Mouse (Mus musculus) forebrain, embryonic 13.5 days (tissue): ENCODE data around the gene Mov10. TPM values are rescaled to one million over a fixed set of nuclear protein-coding genes. Genes with fewer than 3 reads are reported as not detected.
"Not testable (repeated sequence)": the region's sequence is repeated elsewhere in the genome, so short reads cannot be mapped to it uniquely, and the experiment has no call there.

ENCODE experiments used
- ATAC-seq: fragments of 200-750 bp; cut with Nextera tagmentation; 2 replicates; pipeline ENCODE4 v1.8.0; 2017
- H3K27ac ChIP-seq: fragments of 300-500 bp; sonication (generic); 2 replicates; pipeline ENCODE4 v1.5.1; 2015; ENCODE audit warnings: inconsistent platforms, mild to moderate bottlenecking, moderate library complexity
- H3K27me3 ChIP-seq: fragments of 300-500 bp; sonication (generic); 2 replicates; pipeline ENCODE4 v1.6.1; 2015; ENCODE audit warnings: mild to moderate bottlenecking, inconsistent platforms
- H3K36me3 ChIP-seq: fragments of 300-500 bp; sonication (generic); 2 replicates; pipeline ENCODE4 v1.6.1; 2015; ENCODE audit warnings: mild to moderate bottlenecking, inconsistent platforms; ENCODE audit not compliant: poor library complexity, severe bottlenecking
- H3K4me1 ChIP-seq: fragments of 300-500 bp; sonication (generic); 2 replicates; pipeline ENCODE4 v1.6.1; 2015; ENCODE audit warnings: inconsistent platforms
- H3K4me2 ChIP-seq: fragments of 300-500 bp; sonication (generic); 2 replicates; pipeline ENCODE4 v1.6.1; 2015; ENCODE audit warnings: inconsistent platforms, mild to moderate bottlenecking, moderate library complexity
- H3K4me3 ChIP-seq: fragments of 300-500 bp; sonication (generic); 2 replicates; pipeline ENCODE4 v1.5.1; 2015; ENCODE audit warnings: mild to moderate bottlenecking, inconsistent platforms
- H3K9ac ChIP-seq: fragments of 300-500 bp; sonication (generic); 2 replicates; pipeline ENCODE4 v1.6.1; 2015; ENCODE audit warnings: mild to moderate bottlenecking, inconsistent platforms
- H3K9me3 ChIP-seq: fragments of 300-500 bp; sonication (generic); replicated peaks from 2 replicates; pipeline ENCODE4 v1.6.1; 2016; ENCODE audit warnings: inconsistent platforms
- WGBS: fragments of 180-500 bp; shearing (Covaris S2); methylation state at CpG from one replicate; pipeline ENCODE4 v1.1.7; 2015; 5-methylcytosine and 5-hydroxymethylcytosine counted together
- polyA plus RNA-seq: library from polyadenylated mRNA; unstranded; fragments of >200 nt; fragmentation: Nextera tagmentation; extraction: Ambion mirVana; gene quantifications from 2 replicates; pipeline ENCODE4 v1.2.1, GENCODE M21; 2015

The Mov10 gene
- 7.2 and 10.5 TPM in 2 replicates for polyA plus RNA-seq

DNA sequence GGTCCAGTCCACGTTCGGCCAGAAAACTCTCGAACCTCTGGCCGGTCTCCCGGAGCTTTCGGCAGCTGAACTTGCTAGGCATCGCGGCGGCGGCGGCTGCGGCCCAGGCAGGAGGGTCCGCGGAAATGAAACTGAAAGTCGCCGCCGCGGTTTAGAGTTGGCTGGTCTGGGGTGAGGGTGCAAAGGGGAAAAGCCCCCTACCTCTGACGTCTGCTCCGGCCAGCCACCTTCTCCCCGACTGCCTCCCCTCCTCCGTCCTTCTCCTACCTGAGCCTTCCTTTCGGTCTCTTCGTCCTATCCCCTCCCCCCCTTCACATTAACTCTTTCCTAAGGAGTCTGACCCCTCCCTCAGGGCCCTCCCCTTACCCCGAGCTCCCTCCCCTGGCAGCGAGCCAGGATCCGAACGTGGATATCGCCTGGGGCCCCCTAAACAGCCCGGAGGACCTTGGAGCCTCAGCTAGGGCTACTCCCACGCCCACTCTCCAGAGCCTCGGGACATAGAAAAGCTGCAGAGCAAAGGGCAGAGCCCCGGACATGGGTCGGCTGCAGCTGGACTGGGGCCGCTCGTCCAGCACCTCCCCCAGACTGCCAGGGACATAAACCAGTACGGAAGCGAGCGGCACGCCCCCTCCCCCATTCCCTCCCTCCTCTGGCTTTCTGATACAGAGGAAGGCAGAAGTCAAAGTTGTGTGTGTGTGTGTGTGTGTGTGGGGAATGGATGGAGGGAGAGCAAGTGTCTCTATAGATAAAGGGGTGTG is at the start of gene Mov10:
Mov10 (minus strand) TSS at position 573 of the 758 bp plus-strand sequence.
- peaks cover 14% of the 10 kb centered on the region for H3K36me3 ChIP-seq
- peak within 1 kb of the TSS; percentile 98 for H3K4me2 ChIP-seq
- H3K27me3 ChIP-seq: no peaks in the 10 kb centered on the region
- H3K9me3 ChIP-seq: no peaks in the 10 kb centered on the region
- peaks cover 18% of the 10 kb centered on the region for H3K4me1 ChIP-seq
- H3K27ac ChIP-seq: peak within 1 kb of the TSS; percentile 40; the same call in 1 of the 2 replicates
- peak within 1 kb of the TSS; percentile 89 for H3K9ac ChIP-seq
- peak within 1 kb of the TSS; percentile 77 for H3K4me3 ChIP-seq
- under 1% methylated on average over 37 of the region's 40 CpGs for WGBS
- ATAC-seq: peak; percentile 82

DNA sequence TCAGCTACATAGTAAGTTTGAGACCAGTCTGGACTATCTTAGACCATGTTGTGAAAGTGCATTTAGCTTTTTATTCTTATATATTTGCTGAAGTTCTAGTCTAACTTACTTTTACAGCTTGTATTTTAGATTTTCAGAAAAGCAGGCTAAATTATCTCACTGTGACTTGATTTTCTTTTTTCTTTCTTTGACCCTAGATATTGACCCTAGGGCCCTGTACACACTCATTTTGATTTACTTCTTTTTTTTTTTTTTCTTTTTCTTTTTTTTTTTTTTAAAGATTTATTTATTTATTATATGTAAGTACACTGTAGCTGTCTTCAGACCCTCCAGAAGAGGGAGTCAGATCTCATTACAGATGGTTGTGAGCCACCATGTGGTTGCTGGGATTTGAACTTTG is 48.3 kb upstream of the Mov10 start:
- H3K9ac ChIP-seq, H3K27me3 ChIP-seq, H3K27ac ChIP-seq, ATAC-seq, H3K9me3 ChIP-seq: not testable (repeated sequence)
- Histone ChIP-seq H3K4me1 (peaks cover 31% of the 10 kb centered on the region), H3K4me3 (peak overlapping the region; percentile 72; the same call in 1 of the 2 replicates), H3K4me2 (peak overlapping the region; percentile 86; the same call in 1 of the 2 replicates), H3K36me3 (peaks cover 21% of the 10 kb centered on the region)

- 1% methylated on average over 12 of the region's 12 CpGs for WGBS
- Histone ChIP-seq H3K27ac (peak overlapping the region; percentile 93), H3K9me3 (no peaks in the 10 kb centered on the region), H3K4me1 (peaks cover 39% of the 10 kb centered on the region), H3K4me2 (peak overlapping the region; percentile 86), H3K4me3 (peak overlapping the region; percentile 72), H3K9ac (peak overlapping the region; percentile 86), H3K27me3 (no peaks in the 10 kb centered on the region), H3K36me3 (peaks cover 8% of the 10 kb centered on the region)
- peak; percentile 16; the same call in 1 of the 2 replicates for ATAC-seq
Measured at GRCm38 (mm10) chr3:104865341-104865788, 47.0 kb upstream of the Mov10 start.

DNA sequence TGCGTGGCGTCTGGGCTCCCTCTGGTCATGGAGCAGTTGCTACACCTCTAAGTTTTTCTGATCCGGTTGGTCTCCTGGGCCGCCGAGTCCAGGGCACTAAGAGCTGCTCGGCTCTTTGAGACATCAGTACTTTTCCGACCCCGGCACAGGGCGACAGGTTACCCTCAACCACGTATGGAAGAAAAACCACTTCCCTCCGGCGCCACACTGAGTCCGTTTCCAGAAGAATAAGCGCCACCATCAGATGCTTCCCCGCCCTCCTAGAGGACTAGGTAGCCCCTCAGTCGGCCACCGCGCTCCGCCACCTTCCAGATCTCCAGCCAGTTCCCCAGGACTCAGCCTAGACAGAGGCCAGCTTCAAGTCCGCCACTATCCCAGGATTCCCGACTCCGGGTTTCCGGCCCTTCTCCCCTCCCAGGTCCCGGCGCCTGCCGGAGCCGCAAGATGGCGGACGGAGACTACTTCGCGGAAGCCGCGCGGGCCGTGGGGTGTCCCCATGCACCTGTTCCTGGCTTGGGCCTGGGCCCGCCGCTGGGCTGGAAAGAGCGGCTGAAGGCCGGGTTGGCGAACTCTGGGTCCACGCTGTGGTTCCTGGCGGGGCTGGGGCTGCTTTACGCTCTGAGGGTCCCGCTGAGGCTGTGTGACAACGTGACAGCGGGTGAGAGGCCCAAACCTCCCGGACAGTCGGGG is 46.4 kb upstream of the Mov10 start:
- Histone ChIP-seq H3K9ac (peak overlapping the region; percentile 86), H3K4me1 (peaks cover 39% of the 10 kb centered on the region), H3K4me2 (peak overlapping the region; percentile 86), H3K27me3 (no peaks in the 10 kb centered on the region), H3K36me3 (peaks cover 6% of the 10 kb centered on the region; the same call in 1 of the 2 replicates), H3K4me3 (peak overlapping the region; percentile 72), H3K27ac (peak overlapping the region; percentile 93), H3K9me3 (no peaks in the 10 kb centered on the region)
- WGBS: under 1% methylated on average over 44 of the region's 48 CpGs
- ATAC-seq: peak; percentile 92

DNA sequence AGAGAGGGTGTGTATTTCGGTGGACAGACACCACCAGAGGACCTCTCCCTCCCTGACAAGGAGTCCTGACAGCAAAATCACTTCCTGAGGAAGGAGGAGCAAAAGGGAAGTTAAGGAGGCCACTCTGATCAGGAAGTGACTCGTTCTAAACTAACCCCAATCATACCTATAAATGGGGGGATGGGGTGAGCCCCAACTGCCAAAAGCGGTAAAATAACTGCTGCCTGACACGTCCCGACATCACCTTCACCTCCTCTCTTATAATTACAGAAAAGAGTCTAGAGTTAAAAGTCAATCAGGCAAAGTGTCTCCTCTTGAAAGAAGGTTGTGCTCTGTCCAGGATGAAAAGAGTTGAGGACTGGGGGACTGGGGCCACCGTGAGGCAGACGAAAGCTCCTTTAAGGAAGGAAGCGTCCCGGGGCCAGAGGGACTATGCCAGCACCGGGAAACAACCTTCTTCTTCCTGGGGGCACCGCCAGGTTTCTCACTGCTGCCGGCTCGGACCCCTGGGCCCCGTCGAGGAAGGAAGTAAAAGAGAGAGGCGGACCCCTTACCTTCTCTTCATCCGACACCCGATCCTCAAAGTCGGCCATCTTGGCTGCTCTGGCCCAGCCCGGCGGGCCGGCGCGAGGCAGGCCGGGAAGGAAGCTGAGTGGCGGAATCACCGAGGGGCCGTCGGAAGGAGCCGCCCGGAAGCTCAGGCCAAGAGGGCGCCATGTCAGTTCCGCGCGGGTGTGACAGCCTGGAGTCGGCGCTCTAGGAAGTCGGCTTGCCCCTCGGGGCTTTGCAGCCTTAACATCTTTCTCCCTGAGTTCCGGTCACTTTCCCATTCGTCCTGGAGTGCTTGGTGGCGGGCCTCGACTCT is 45.7 kb upstream of the Mov10 start, which contains the start of the genes St7l and Capza1:
St7l (plus strand) TSS at position 220 of the 865 bp plus-strand sequence.
Capza1 (minus strand) TSS at position 720 of the 865 bp plus-strand sequence.
- peak within 1 kb of the TSS; percentile 72 for H3K4me3 ChIP-seq
- H3K36me3 ChIP-seq: peaks cover 6% of the 10 kb centered on the region; the same call in 1 of the 2 replicates
- WGBS: 0% methylated on average over 40 of the region's 43 CpGs
- ATAC-seq: peak; percentile 98
- H3K4me1 ChIP-seq: peaks cover 39% of the 10 kb centered on the region
- H3K27ac ChIP-seq: peak within 1 kb of the TSS; percentile 93
- peak within 1 kb of the TSS; percentile 86 for H3K9ac ChIP-seq
- no peaks in the 10 kb centered on the region for H3K9me3 ChIP-seq
- no peaks in the 10 kb centered on the region for H3K27me3 ChIP-seq
- peak within 1 kb of the TSS; percentile 86 for H3K4me2 ChIP-seq

DNA sequence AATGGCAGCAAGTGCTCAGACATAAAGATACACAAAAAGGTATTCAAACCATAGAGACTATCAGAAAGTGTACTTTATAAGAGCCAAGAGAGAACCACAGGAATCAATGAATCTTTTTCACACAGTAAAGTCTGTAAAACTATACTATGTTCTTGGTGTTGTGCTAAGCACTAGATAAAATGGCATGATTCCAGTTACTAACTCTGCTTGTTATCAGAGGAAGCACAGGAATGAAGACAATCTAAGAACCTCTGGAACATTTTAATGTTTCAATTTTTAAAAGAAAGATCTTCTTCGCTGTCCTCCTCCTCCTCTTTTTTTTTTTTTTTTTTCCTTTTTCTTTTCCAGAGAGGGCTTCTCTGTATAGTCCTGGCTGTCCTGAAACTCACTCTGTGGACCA is 40.2 kb upstream of the Mov10 start:
- H3K4me2 ChIP-seq: no peak overlapping the region
- H3K27ac ChIP-seq: no peak overlapping the region
- no peak overlapping the region for H3K9ac ChIP-seq
- H3K4me1 ChIP-seq: peaks cover 26% of the 10 kb centered on the region
- H3K9me3 ChIP-seq: no peaks in the 10 kb centered on the region
- H3K27me3 ChIP-seq: no peaks in the 10 kb centered on the region
- no peak for ATAC-seq
- 100% methylated on average over 1 of the region's 1 CpGs for WGBS
- H3K4me3 ChIP-seq: no peak overlapping the region
- peaks cover 25% of the 10 kb centered on the region for H3K36me3 ChIP-seq

GRCm38 (mm10) chr3:104856106-104856505 is 37.7 kb upstream of the Mov10 start:
- H3K9ac ChIP-seq: no peak overlapping the region
- no peaks in the 10 kb centered on the region for H3K9me3 ChIP-seq
- H3K27me3 ChIP-seq: no peaks in the 10 kb centered on the region
- no peak overlapping the region for H3K27ac ChIP-seq
- H3K36me3 ChIP-seq: peaks cover 25% of the 10 kb centered on the region
- H3K4me1 ChIP-seq: peaks cover 2% of the 10 kb centered on the region
- WGBS: 90% methylated on average over 1 of the region's 1 CpGs
- no peak overlapping the region for H3K4me2 ChIP-seq
- H3K4me3 ChIP-seq: no peak overlapping the region
- no peak for ATAC-seq

- Histone ChIP-seq H3K9ac (no peak overlapping the region), H3K4me3 (no peak overlapping the region), H3K4me1 (no peaks in the 10 kb centered on the region), H3K36me3 (peaks cover 26% of the 10 kb centered on the region), H3K4me2 (no peak overlapping the region), H3K9me3 (no peaks in the 10 kb centered on the region), H3K27ac (no peak overlapping the region), H3K27me3 (no peaks in the 10 kb centered on the region)
- ATAC-seq: no peak
Measured at GRCm38 (mm10) chr3:104854866-104855265, 36.5 kb upstream of the Mov10 start.

DNA sequence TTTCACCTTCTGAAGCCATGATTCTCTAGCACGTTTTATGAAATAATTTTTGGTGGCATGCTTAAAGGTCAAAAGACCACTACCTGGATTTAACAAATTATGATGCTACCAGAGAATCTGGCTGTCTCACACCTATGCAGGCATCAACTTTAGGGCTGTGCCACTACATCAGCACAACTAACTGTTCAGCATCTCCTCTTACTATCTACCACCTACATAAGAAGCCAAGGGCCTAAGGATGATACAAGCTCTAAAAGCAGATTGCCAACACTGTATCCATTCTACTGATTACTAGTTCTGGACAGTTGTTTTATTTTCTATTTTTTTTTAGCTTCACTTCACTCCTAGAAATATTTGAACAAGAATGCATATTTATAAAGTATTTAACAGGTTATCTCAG is 36.1 kb upstream of the Mov10 start:
- H3K27ac ChIP-seq: no peak overlapping the region
- ATAC-seq: no peak
- no peaks in the 10 kb centered on the region for H3K4me1 ChIP-seq
- no peaks in the 10 kb centered on the region for H3K9me3 ChIP-seq
- peaks cover 28% of the 10 kb centered on the region for H3K36me3 ChIP-seq
- WGBS: 94% methylated on average over 1 of the region's 1 CpGs
- H3K9ac ChIP-seq: no peak overlapping the region
- no peaks in the 10 kb centered on the region for H3K27me3 ChIP-seq
- no peak overlapping the region for H3K4me3 ChIP-seq
- no peak overlapping the region for H3K4me2 ChIP-seq

GRCm38 (mm10) chr3:104846601-104847000 is 28.2 kb upstream of the Mov10 start:
- Histone ChIP-seq H3K9me3 (no peaks in the 10 kb centered on the region), H3K4me2 (no peak overlapping the region), H3K36me3 (peaks cover 49% of the 10 kb centered on the region), H3K4me1 (no peaks in the 10 kb centered on the region), H3K27ac (no peak overlapping the region), H3K27me3 (no peaks in the 10 kb centered on the region), H3K4me3 (no peak overlapping the region), H3K9ac (no peak overlapping the region)
- ATAC-seq: no peak
- WGBS: 92% methylated on average over 4 of the region's 4 CpGs

DNA sequence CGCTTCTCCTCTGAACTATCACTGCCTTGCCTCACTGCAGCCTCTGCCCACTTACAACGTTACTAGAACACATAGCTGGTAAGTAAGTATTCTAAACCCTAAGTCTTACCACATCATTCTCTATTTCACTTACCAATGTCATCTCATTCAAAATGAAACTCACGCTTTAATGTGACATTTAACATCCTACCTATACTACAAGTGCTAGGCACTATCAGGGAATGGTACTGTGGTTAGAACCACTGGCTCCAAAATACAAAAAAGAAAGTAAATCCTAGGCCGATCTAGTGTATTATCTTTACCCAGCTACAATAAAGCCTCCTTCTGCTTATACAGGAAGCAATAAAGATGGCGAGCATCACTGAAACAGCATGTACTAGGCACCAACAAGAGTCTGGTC is 22.7 kb upstream of the Mov10 start:
- Histone ChIP-seq H3K9me3 (no peaks in the 10 kb centered on the region), H3K9ac (no peak overlapping the region), H3K27ac (no peak overlapping the region), H3K4me3 (no peak overlapping the region), H3K36me3 (peaks cover 68% of the 10 kb centered on the region), H3K27me3 (no peaks in the 10 kb centered on the region), H3K4me2 (no peak overlapping the region), H3K4me1 (no peaks in the 10 kb centered on the region)
- no peak for ATAC-seq
- WGBS: 96% methylated on average over 5 of the region's 5 CpGs
